Mouse (Mus musculus) kidney, postnatal 4 days (tissue): ENCODE data around the gene Zfp790.
"Not testable (repeated sequence)": the region's sequence is repeated elsewhere in the genome, so short reads cannot be mapped to it uniquely, and the experiment has no call there.

Source experiments
- DNase-seq, 2 experiments: peaks; one replicate each; pipeline ENCODE4 v3.0.0; 2021; ENCODE audit warnings: mixed read lengths in 2 of 2

Zfp790 gene

GRCm38 (mm10) chr7:29844616-29845015 is 28.7 kb downstream of the Zfp790 start:
- DNase-seq: no peak

GRCm38 (mm10) chr7:29852831-29853218 is 36.9 kb downstream of the Zfp790 start:
- no peak for DNase-seq

- DNase-seq: peak; percentile 87 to 88
Observed at GRCm38 (mm10) chr7:29853219-29853842, 37.4 kb downstream of the Zfp790 start, which contains the start of gene Zfp940. TSS of gene Zfp940 (minus strand) at chr7:29853669.

- DNase-seq: peak; percentile 89 to 91
Observed at GRCm38 (mm10) chr7:29859532-29860517, 43.9 kb downstream of the Zfp790 start, which contains the start of gene Zfp420. TSS of gene Zfp420 (plus strand) at chr7:29859979.

GRCm38 (mm10) chr7:29861660-29862059 is 45.7 kb downstream of the Zfp790 start:
- DNase-seq: no peak

- DNase-seq: no peak
Observed at GRCm38 (mm10) chr7:29874256-29874655, 58.3 kb downstream of the Zfp790 start.

GRCm38 (mm10) chr7:29877561-29877960 is 61.6 kb downstream of the Zfp790 start:
- not testable (repeated sequence) for DNase-seq

- DNase-seq: no peak
Observed at GRCm38 (mm10) chr7:29880056-29880455, 64.1 kb downstream of the Zfp790 start.
